Mouse (Mus musculus) liver, adult 2 months (tissue): ENCODE results near the gene D430041D05Rik. TPM values are rescaled to one million over a fixed set of nuclear protein-coding genes. Genes with fewer than 3 reads are reported as not detected.
A peak's percentile ranks its signal among the peaks of the same experiment; 100 is the strongest.
"Not testable (repeated sequence)": the region's sequence is repeated elsewhere in the genome, so short reads cannot be mapped to it uniquely, and the experiment has no call there.

Source experiments
- DNase-seq: peaks from one replicate; pipeline ENCODE4 v3.0.0-alpha.2; 2011; ENCODE audit warnings: low read depth, low spot score; ENCODE audit errors: extremely low read depth
- H3K27ac ChIP-seq: fragments of 200-500 bp; replicated peaks from 2 replicates; pipeline ENCODE4 v1.5.1; 2012; ENCODE audit warnings: low read depth, mild to moderate bottlenecking, control low read depth, inconsistent platforms, low read length; ENCODE audit not compliant: insufficient read depth
- H3K27me3 ChIP-seq: fragments of 200-500 bp; 2 replicates; pipeline ENCODE4 v1.6.1; 2012; ENCODE audit warnings: mild to moderate bottlenecking, moderate library complexity, low read length, inconsistent platforms; ENCODE audit not compliant: control insufficient read depth, insufficient read depth
- H3K36me3 ChIP-seq: fragments of 200-500 bp; 2 replicates; pipeline ENCODE4 v1.6.1; 2012; ENCODE audit warnings: low read length, inconsistent platforms; ENCODE audit not compliant: control insufficient read depth, insufficient read depth
- H3K4me1 ChIP-seq: fragments of 200-500 bp; 2 replicates; pipeline ENCODE4 v1.6.1; 2011; ENCODE audit warnings: low read length; ENCODE audit not compliant: control insufficient read depth, insufficient read depth
- H3K4me3 ChIP-seq: fragments of 200-500 bp; 2 replicates; pipeline ENCODE4 v1.5.1; 2011; ENCODE audit warnings: low read depth, mild to moderate bottlenecking, control low read depth, low read length, moderate library complexity; ENCODE audit not compliant: insufficient read depth
- H3K79me2 ChIP-seq: fragments of 200-500 bp; 2 replicates; pipeline ENCODE4 v1.6.1; 2012; ENCODE audit warnings: inconsistent platforms, mild to moderate bottlenecking, low read length, moderate library complexity; ENCODE audit not compliant: control insufficient read depth, insufficient read depth
- H3K9ac ChIP-seq: fragments of 200-500 bp; 2 replicates; pipeline ENCODE4 v1.6.1; 2012; ENCODE audit warnings: low read depth, mild to moderate bottlenecking, control low read depth, inconsistent platforms, low read length
- CTCF ChIP-seq: fragments of 200-500 bp; IDR thresholded peaks from 2 replicates; pipeline ENCODE4 v1.5.1; 2011; ENCODE audit warnings: low read depth, low read length, control low read depth
- POLR2A ChIP-seq: fragments of 200-500 bp; IDR thresholded peaks from 2 replicates; pipeline ENCODE4 v1.6.1; 2011; ENCODE audit warnings: low read length, control low read depth; ENCODE audit not compliant: insufficient read depth; ENCODE audit errors: extremely low read depth
- WGBS: fragments of 180-500 bp; shearing (Covaris S2); methylation state at CpG from one replicate; pipeline ENCODE4 v1.1.7; 2018; 5-methylcytosine and 5-hydroxymethylcytosine counted together
- polyA plus RNA-seq: library from polyadenylated mRNA; depleted of rRNA; stranded (reverse); fragments of >200 nt; gene quantifications from 2 replicates; pipeline ENCODE4 v1.2.3, GENCODE M21; 2012
- total RNA-seq: library from RNA; depleted of rRNA; stranded (reverse); fragments of >200 nt; gene quantifications from 2 replicates; pipeline ENCODE4 v1.2.3, GENCODE M21; 2014

D430041D05Rik gene
- total and polyA plus RNA-seq, 2 experiments = not detected

- peak overlapping the region; percentile 16; the same call in 1 of the 2 replicates for H3K27ac ChIP-seq
- no peak overlapping the region for H3K4me3 ChIP-seq
- H3K4me1 ChIP-seq = peaks cover 18% of the 10 kb centered on the region
- 79% methylated on average over 4 of the region's 4 CpGs for WGBS
- no peaks in the 10 kb centered on the region for H3K36me3 ChIP-seq
- H3K9ac ChIP-seq = no peak overlapping the region
- no peaks in the 10 kb centered on the region for H3K79me2 ChIP-seq
- no peak for DNase-seq
- no peak for TF ChIP-seq CTCF
- no peak for TF ChIP-seq POLR2A
- H3K27me3 ChIP-seq = no peaks in the 10 kb centered on the region
Observed at GRCm38 (mm10) chr2:104110031-104110430, 300.8 kb downstream of the D430041D05Rik start.

- Histone ChIP-seq H3K27ac (peak overlapping the region; percentile 10; the same call in 1 of the 2 replicates), H3K36me3 (0 out of 2 replicates have a peak, but pooled peaks cover under 1% of the 10 kb centered on the region), H3K9ac (no peak overlapping the region), H3K4me3 (no peak overlapping the region), H3K27me3 (no peaks in the 10 kb centered on the region), H3K79me2 (peaks cover 3% of the 10 kb centered on the region; the same call in 1 of the 2 replicates), H3K4me1 (peaks cover 18% of the 10 kb centered on the region)
- TF ChIP-seq CTCF = no peak
- TF ChIP-seq POLR2A = no peak
- no peak for DNase-seq
- 78% methylated on average over 2 of the region's 2 CpGs for WGBS
Observed at GRCm38 (mm10) chr2:104109528-104109927, 301.3 kb downstream of the D430041D05Rik start.

- not testable (repeated sequence) for H3K9ac ChIP-seq, H3K27me3 ChIP-seq, H3K4me3 ChIP-seq, H3K36me3 ChIP-seq, H3K79me2 ChIP-seq, H3K27ac ChIP-seq, DNase-seq
- 91% methylated on average over 2 of the region's 2 CpGs for WGBS
- peaks cover 18% of the 10 kb centered on the region for H3K4me1 ChIP-seq
Observed at GRCm38 (mm10) chr2:104109021-104109420, 301.8 kb downstream of the D430041D05Rik start.

GRCm38 (mm10) chr2:104104800-104105199 is 306.0 kb downstream of the D430041D05Rik start:
- no peak for DNase-seq
- TF ChIP-seq CTCF (no peak), POLR2A (no peak)
- Histone ChIP-seq H3K4me3 (no peak overlapping the region), H3K27ac (no peak overlapping the region), H3K36me3 (peaks cover 5% of the 10 kb centered on the region; the same call in 1 of the 2 replicates), H3K79me2 (peaks cover 17% of the 10 kb centered on the region; the same call in 1 of the 2 replicates), H3K4me1 (peaks cover 13% of the 10 kb centered on the region), H3K27me3 (no peaks in the 10 kb centered on the region), H3K9ac (no peak overlapping the region)
- WGBS = 87% methylated on average over 6 of the region's 6 CpGs

GRCm38 (mm10) chr2:104099946-104100345 is 310.9 kb downstream of the D430041D05Rik start:
- peaks cover 11% of the 10 kb centered on the region for H3K4me1 ChIP-seq
- no peak overlapping the region for H3K27ac ChIP-seq
- H3K79me2 ChIP-seq = peaks cover 17% of the 10 kb centered on the region; the same call in 1 of the 2 replicates
- no peaks in the 10 kb centered on the region for H3K27me3 ChIP-seq
- DNase-seq = no peak
- H3K36me3 ChIP-seq = peaks cover 5% of the 10 kb centered on the region; the same call in 1 of the 2 replicates
- no peak overlapping the region for H3K4me3 ChIP-seq
- 59% methylated on average over 1 of the region's 1 CpGs for WGBS
- H3K9ac ChIP-seq = no peak overlapping the region
- TF ChIP-seq POLR2A (no peak), CTCF (no peak)

- H3K36me3 ChIP-seq = peaks cover 1% of the 10 kb centered on the region; the same call in 1 of the 2 replicates
- no peaks in the 10 kb centered on the region for H3K27me3 ChIP-seq
- H3K79me2 ChIP-seq = peaks cover 12% of the 10 kb centered on the region; the same call in 1 of the 2 replicates
- 91% methylated on average over 2 of the region's 2 CpGs for WGBS
- H3K27ac ChIP-seq = peak overlapping the region; percentile 46; the same call in 1 of the 2 replicates
- H3K9ac ChIP-seq = no peak overlapping the region
- H3K4me1 ChIP-seq = peaks cover 11% of the 10 kb centered on the region
- H3K4me3 ChIP-seq = no peak overlapping the region
- TF ChIP-seq CTCF = no peak
- TF ChIP-seq POLR2A = no peak
- DNase-seq = no peak
Observed at GRCm38 (mm10) chr2:104099231-104099585, 311.6 kb downstream of the D430041D05Rik start.
